Mouse (Mus musculus) CD4-positive, CD25-positive, alpha-beta regulatory T cell, adult 2 months (primary cell): Measurements from ENCODE around the gene Taar8a.
A peak's percentile ranks its signal among the peaks of the same experiment; 100 is the strongest.
"Not testable (repeated sequence)": the region's sequence is repeated elsewhere in the genome, so short reads cannot be mapped to it uniquely, and the experiment has no call there.

Experiments
- DNase-seq: peaks from one replicate; pipeline ENCODE4 v3.0.0-alpha.2; 2012; ENCODE audit warnings: low read depth, low spot score

Taar8a gene

DNA sequence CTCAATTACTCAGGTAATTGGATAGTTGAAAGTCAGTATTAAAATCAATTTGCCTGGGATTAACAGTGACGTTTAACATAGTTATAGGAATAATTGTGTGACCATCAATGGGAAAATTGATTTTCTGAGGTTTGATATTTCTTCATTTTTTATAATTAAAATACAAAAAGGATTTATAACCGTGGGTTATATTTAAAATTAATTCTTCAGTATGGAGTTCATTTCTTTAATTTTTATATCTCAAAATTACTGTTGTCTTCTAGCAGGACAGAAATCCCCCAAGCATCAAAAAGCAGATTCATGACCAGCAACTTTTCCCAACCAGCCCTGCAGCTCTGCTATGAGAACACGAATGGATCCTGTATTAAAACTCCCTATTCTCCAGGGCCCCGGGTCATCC, at the start of gene Taar8a:
TSS of gene Taar8a (plus strand) at position 301 of the 400 bp plus-strand sequence.
- not testable (repeated sequence) for DNase-seq

DNA sequence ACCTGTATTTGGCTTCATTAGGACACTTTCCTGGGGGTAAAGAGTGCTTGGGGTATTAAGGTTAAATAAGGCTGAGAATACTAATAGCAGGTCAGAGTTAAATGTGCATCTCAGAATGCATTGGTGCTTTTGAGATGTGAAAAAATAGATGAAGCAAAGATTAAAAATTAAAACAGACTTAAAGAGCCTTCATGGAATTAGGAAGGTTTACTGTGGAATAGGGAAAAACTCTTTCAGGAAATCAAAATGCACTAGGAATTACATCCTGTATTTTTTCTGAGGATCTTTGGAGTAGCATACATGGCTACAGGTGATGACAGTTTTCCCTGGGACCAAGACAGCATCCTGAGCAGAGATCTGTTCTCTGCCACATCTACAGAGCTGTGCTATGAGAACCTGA, 49.4 kb upstream of the Taar8a start, which contains the start of gene Taar7d:
TSS of gene Taar7d (plus strand) at position 301 of the 400 bp plus-strand sequence.
- no peak for DNase-seq

GRCm38 (mm10) chr10:24031347-24031746, 45.0 kb upstream of the Taar8a start:
- no peak for DNase-seq

DNA sequence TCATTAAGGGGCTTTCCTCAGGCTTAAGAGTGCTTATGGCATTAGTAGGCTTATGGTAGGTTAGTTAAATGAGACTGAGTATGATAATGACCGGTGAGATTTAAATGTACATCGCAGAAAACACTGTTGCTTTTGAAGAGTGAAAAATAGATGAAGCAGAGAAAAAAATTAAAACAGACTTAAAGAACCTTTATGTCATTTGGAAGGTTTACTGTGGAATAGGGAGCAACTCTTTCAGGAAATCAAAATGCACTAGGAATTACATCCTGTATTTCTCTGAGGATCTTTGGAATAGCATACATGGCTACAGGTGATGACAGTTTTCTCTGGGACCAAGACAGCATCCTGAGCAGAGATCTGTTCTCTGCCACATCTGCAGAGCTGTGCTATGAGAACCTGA, 39.0 kb upstream of the Taar8a start, which contains the start of gene Taar7e:
TSS of gene Taar7e (plus strand) at position 301 of the 400 bp plus-strand sequence.
- DNase-seq, result no peak

DNA sequence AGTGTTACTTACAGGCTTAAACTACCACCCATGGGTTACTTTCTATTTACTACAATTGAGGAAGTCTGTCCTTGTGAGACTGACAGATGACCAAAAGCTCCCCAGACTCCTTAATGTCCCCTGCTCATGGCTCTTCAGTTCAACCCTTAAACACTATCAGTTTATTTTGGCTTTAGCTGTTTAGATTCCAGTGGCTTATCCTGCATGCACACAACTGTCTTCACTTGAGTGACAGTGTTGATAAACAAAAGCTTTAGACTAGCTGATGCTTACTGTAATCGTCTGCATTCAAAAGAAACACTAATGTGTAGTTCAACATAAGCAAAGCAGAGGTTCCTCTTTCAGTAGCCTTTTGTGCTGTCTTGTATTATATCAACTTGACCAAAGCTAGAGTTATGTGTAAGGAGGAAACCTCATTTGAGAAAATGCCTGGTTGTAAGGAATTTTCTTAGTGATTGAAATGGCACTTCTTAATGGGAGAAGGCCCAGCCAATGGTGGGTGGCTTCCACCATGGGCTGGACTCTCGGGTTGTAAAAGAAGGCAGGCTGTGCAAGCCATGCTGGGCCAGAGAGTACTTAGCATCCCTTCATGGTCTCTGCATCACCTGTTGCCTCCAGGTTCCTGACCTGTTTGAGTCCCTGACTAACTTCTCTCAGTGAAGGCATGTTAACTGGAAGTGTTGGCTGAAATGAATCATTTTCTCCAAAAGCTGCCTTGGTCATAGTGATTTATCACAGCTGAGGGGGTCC, 36.0 kb upstream of the Taar8a start:
- DNase-seq, result no peak

DNA sequence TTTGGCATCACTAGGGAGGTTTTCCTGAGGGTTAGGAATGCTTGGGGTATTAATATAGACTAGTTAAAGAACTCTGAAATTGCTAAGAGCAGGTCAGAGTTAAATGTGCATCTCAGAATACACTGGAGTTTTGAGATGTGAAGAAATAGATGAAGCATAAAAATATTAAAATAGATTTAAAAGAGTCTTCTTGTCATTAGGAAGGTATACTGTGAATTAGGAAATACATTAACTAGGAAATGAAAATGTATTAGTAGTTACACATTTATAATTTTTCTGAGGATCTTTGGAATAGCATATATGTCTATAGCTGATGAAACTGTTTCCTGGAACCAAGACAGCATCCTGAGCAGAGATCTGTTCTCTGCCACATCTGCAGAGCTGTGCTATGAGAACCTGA, 27.1 kb upstream of the Taar8a start, which contains the start of gene Taar7f:
TSS of gene Taar7f (plus strand) at position 301 of the 400 bp plus-strand sequence.
- DNase-seq, result no peak

- DNase-seq, result no peak
These were observed 24.3 kb upstream of the Taar8a start for GRCm38 (mm10) chr10:24052039-24052438.

- DNase-seq, result no peak
These were observed 17.3 kb upstream of the Taar8a start for GRCm38 (mm10) chr10:24058986-24059385.

- DNase-seq, result not testable (repeated sequence)
These were observed 1.5 kb upstream of the Taar8a start for GRCm38 (mm10) chr10:24074751-24075150.

DNA sequence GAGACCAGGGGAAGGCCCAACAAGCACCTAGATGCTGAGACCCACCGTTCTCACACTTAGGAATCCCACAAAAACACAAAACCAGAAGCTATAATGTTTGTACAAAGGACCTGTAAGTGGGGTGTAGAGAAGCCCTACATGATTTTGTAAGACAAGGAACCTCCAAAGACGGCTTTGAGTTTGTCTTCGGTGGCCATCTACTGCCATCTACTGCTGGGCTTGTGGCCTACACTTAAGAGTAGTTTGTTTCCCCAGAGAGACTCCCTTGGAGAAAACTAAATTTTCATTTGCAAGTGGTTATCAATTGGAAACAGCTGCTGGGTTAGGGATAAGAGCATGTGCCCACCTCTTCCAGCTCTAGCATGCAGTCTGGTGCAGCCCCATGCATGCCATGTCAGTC, 3.9 kb downstream of the Taar8a start:
- peak; percentile 5 for DNase-seq

GRCm38 (mm10) chr10:24085936-24086335, 9.6 kb downstream of the Taar8a start:
- DNase-seq, result no peak

DNA sequence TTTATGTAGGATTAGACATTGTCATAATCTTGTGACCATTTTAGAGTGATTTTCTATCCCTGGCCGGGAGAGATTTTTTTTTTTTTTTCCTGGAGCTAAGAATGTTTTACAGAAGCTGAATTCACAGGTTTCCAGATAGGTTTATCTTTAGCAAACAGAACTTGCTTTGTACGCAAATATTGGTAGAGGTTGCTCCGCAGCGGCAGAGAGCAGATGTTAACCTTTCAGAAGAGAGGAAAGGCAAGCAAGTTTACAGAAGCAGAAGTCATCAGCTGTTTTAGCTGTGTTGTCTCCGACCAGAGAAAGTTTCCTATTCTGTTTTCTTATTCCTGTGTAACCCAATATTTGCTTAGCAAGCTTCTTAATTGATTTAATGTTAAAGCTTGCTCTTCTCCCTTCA, 10.3 kb downstream of the Taar8a start:
- DNase-seq, result no peak

DNA sequence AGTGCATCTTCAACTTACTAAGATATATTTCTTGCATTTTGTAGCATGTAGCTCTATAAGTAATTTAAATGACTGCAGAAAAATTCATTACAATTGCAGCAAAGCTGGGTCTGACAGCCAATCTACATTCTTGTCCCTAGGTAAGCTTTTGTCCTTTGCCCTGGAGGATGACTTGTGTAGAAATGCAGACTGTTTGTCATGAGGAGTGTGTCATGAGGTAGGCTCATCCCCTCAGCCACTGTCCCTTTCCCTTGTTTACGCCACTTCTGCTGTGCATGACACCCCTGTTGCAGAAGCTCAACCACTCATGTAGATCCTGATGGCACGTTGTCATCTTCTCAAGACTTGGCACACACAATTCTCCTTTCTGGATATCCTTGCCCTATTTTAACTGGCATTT, 10.9 kb downstream of the Taar8a start:
- no peak for DNase-seq

GRCm38 (mm10) chr10:24092194-24092593, 15.9 kb downstream of the Taar8a start, which contains the start of gene Taar8b:
TSS of gene Taar8b (minus strand) at chr10:24092294.
- no peak for DNase-seq

DNA sequence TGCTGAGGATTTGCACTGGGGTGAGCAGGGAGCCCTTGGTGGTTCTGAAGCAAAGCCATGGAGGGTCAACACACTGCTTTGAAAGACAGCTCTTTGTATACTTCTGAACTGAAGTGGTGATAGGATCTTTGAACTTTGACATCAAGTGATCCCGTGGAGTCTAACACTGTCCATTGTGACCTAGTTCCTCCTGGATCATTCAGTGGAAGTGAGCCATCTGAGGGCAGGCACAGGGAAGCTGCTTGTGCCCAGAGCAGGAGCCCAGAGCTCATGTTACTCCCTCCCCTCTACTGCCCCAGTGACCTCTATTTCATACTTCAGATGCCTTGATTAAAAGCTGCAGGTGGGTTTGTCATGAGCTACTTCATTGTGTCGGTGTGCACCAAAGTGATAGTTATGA, 20.7 kb downstream of the Taar8a start:
- not testable (repeated sequence) for DNase-seq

DNA sequence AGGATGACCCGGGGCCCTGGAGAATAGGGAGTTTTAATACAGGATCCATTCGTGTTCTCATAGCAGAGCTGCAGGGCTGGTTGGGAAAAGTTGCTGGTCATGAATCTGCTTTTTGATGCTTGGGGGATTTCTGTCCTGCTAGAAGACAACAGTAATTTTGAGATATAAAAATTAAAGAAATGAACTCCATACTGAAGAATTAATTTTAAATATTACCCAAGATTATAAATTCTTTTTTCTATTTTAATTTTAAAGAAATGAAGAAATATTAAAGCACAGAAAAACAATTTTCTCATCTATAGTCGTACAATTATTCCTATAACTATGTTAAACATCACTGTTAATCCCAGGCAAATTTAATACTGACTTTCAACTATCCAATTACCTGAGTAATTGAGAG, 25.5 kb downstream of the Taar8a start, which contains the start of gene Taar8c:
TSS of gene Taar8c (minus strand) at position 101 of the 400 bp plus-strand sequence.
- not testable (repeated sequence) for DNase-seq

DNA sequence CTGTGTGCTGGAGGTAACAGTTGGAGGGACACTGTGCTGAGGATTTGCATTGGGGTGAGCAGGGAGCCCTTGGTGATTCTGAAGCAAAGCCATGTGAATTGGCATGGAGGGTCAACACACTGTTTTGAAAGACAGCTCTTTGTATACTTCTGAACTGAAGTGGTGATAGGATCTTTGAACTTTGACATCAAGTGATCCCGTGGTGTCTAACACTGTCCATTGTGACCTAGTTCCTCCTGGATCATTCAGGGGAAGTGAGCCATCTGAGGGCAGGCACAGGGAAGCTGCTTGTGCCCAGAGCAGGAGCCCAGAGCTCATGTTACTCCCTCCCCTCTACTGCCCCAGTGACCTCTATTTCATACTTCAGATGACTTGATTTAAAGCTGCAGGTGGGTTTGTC, 27.0 kb downstream of the Taar8a start:
- not testable (repeated sequence) for DNase-seq

DNA sequence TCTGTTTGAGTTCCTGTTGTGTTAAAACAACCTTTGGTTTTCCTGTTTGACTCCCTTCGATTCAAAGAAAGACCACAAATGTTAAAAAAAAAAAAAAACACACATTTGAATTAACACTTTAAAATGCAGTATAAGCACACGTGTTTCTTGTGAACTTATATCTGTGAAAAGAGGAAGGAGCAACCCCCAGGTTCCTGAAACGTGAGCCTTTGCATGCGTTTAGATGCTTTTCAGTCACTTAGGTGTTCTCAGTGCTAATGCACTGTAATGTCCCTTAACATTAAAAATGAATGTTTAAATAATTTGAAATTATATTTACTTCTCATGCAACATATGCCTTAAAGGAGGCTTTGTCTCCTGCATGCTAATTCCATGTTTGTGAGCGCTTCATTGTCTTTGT, 31.4 kb downstream of the Taar8a start:
- DNase-seq, result no peak

DNA sequence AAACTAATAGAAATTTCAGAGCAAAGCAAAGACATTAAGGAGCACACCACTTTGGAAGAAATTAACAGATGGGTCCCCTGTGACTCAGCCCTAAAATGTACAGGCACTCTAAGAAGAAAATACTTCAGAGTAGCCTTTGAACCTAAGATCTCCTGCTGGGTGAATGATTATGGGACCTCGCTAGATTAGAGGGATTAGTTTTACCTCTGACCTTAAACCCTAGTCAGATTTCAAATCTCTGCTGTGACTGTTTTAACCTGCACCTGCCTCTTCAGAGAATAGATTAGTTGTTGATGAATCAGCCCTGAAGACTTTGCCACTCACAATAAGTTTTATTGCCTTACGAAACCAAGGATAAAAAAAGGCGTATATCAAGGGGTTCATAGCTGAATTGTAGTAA, 31.9 kb downstream of the Taar8a start:
- DNase-seq, result no peak

GRCm38 (mm10) chr10:24109434-24109833, 33.1 kb downstream of the Taar8a start, which contains the start of gene Taar9:
TSS of gene Taar9 (minus strand) at chr10:24109534.
- DNase-seq, result not testable (repeated sequence)

DNA sequence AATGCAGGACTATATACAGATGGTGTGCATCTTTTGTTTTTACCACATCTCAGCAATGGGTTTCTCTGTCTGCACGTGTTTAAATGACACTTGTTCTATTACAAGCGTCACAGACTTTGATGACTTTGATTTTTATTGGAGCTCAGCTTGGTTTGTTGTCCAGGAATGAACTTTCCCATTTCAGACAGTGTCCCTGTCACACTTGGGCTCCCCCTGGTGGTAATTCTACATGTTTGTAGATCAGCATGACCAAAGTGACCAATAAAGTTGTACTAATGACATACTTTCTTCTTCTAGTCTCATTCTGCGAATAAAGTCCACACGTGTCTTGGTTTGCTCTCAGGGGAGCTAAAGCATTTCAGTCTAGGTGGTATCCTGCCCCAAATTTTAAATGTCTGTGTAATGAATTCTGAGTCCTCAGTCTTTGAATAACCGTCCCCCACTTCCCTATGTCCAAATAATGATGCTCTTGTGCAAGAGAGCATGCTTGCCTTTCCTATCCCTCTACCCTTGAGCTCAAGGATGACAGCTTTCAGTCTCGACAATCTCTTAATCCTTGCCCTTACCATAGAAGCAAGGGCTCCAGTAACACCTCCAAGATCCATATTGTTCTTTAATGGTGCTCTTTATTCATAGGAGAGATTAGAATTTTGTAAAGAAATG, 34.9 kb downstream of the Taar8a start:
- DNase-seq, result peak; percentile 59
